Mouse (Mus musculus) small intestine, adult 2 months (tissue): ENCODE data around the gene Pigr. TPM values are rescaled to one million over a fixed set of nuclear protein-coding genes. Genes with fewer than 3 reads are reported as not detected.

Experiments used
- H3K27ac ChIP-seq: fragments of 200-500 bp; 2 replicates; pipeline ENCODE4 v1.5.1; 2012; ENCODE audit warnings: low read depth, low read length, control low read depth, inconsistent platforms; ENCODE audit not compliant: insufficient read depth
- H3K27me3 ChIP-seq: fragments of 200-500 bp; 2 replicates; pipeline ENCODE4 v1.6.1; 2012; ENCODE audit warnings: mild to moderate bottlenecking, moderate library complexity, low read length, inconsistent platforms; ENCODE audit not compliant: control insufficient read depth, insufficient read depth
- H3K36me3 ChIP-seq: fragments of 200-500 bp; 2 replicates; pipeline ENCODE4 v1.6.1; 2012; ENCODE audit warnings: mild to moderate bottlenecking, low read length, control low read depth, inconsistent platforms; ENCODE audit not compliant: control insufficient read depth, insufficient read depth
- H3K4me1 ChIP-seq: fragments of 200-500 bp; 2 replicates; pipeline ENCODE4 v1.6.1; 2012; ENCODE audit warnings: low read length, inconsistent platforms, mixed read lengths; ENCODE audit not compliant: control insufficient read depth, insufficient read depth, insufficient read length
- H3K4me3 ChIP-seq: fragments of 200-500 bp; 2 replicates; pipeline ENCODE4 v1.5.1; 2012; ENCODE audit warnings: low read depth, mild to moderate bottlenecking, control low read depth, inconsistent platforms, low read length, moderate library complexity
- CTCF ChIP-seq: fragments of 200-500 bp; IDR thresholded peaks from 2 replicates; pipeline ENCODE4 v1.5.1; 2012; ENCODE audit warnings: low read depth, mild to moderate bottlenecking, control low read depth, inconsistent platforms, low read length, moderate library complexity, mixed read lengths; ENCODE audit not compliant: insufficient replicate concordance, insufficient read length; ENCODE audit errors: extremely low read depth
- POLR2A ChIP-seq: fragments of 200-500 bp; IDR thresholded peaks from 2 replicates; pipeline ENCODE4 v1.6.1; 2012; ENCODE audit warnings: low read depth, mild to moderate bottlenecking, control low read depth, inconsistent platforms, low read length, moderate library complexity
- WGBS: fragments of 180-500 bp; shearing (Covaris S2); methylation state at CpG from one replicate; pipeline ENCODE4 v1.1.7; 2018; 5-methylcytosine and 5-hydroxymethylcytosine counted together
- polyA plus RNA-seq: library from polyadenylated mRNA; depleted of rRNA; stranded (reverse); fragments of >200 nt; gene quantifications from 2 replicates; pipeline ENCODE4 v1.2.3, GENCODE M21; 2012

The Pigr gene
- polyA plus RNA-seq, 1 experiment, result 747 TPM

DNA sequence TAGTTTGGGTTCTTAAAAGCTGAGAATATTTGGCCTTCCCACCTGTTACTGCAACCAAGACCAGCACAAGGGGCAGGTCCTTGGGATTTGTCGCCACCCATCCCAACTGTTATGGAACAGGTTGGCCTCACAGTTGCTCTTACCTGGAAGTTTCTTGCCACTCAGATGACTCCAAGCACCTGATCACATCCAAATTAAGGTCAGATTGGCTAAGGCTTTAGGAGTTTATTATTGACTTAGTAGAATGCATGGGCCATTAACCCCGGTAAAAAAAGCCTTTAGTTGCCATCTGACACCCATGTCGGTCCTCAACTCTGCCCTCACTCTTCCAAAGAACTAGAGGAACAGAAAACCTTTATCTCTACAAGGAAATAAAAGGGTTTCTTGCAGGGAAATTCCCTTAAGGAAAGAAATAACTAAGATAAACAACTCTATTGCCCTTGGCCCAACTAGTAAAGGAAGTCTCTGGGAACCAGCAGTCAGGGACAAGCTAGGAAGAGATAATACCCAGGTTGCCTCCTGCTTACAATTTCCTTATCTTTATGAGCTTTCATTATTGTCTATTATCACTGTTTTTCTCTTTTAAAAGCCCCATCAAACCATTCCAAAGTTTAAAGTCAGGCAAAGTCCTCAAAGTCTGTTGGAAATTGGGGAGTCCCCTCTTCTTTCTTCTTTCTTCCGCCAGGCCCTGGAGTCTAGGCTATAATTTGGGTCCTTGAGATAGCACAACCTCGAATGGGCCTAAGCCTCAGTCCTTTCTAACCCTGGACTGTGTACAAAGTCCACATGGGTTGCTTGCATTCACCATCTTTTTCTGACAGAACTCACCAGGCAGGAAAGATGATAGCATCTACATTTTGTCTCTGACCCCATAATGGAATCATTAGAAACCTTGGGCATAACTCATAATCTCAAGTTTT, 6.0 kb downstream of the Pigr start:
- H3K27ac ChIP-seq, result peak overlapping the region; percentile 93
- H3K27me3 ChIP-seq, result no peaks in the 10 kb centered on the region
- H3K36me3 ChIP-seq, result peaks cover 54% of the 10 kb centered on the region
- no peak overlapping the region for H3K4me3 ChIP-seq
- WGBS, result 18% methylated on average over 5 of the region's 5 CpGs
- TF ChIP-seq POLR2A (no peak), CTCF (no peak)
- peaks cover 15% of the 10 kb centered on the region; the same call in 1 of the 2 replicates for H3K4me1 ChIP-seq

DNA sequence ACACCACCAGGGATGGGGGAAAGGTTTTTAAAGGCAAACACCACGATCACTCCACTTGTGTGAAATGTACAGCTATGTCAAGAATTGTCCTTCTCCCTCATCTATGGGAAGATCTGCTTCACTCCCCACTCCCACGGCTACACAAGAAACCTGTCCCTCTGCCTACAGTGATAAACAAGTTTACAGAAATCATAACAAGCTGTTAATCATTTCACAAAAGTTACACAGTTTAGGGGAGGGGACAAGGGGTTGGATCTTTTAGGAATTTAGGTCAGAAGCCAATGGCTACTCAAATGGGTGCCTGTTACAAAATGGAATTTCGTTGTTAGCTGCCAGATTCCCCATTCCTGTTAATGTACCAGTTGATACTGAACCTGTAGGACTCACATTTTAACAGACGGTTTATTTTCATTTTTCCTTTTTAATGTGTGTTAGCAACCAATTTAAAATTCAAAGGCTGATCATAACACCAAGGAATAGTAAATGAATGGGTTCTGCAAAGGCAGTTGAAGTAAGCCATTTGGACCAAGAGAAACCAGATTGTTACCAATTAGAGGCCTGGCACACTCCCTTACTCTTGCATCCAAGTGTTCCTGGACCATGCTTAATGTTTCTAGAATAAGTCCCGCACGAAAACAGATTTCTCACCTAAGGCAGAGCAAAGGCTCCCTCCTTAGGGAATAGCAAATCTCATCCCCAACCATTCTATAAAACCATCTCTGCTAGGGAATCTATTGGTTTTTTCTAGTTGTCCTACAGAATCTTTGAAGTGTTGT, 8.9 kb downstream of the Pigr start:
- no peak for TF ChIP-seq POLR2A
- no peak for TF ChIP-seq CTCF
- Histone ChIP-seq H3K4me1 (peaks cover 26% of the 10 kb centered on the region), H3K4me3 (no peak overlapping the region), H3K27ac (peak overlapping the region; percentile 45; the same call in 1 of the 2 replicates), H3K27me3 (no peaks in the 10 kb centered on the region), H3K36me3 (peaks cover 68% of the 10 kb centered on the region)
- 53% methylated on average over 6 of the region's 6 CpGs for WGBS

DNA sequence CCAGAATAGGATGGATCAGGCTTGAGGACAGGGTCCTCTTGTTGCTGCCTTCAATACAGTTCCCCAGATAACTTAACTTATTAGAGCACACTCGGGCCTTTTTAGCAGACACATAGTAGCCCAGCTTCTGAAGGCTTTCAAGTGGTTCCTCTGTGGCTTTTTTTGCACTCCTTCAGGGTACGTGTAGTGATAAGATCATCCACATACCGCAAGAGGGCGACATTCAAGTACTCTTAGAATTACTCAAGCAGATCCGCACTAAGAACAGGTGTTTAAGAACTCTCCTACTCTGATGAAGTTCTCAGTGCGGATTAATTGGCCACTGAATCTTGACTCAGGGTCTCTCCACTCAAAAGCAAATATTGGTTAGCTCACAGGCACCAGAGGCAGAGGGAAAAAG, 11.8 kb downstream of the Pigr start:
- no peak overlapping the region for H3K4me3 ChIP-seq
- no peaks in the 10 kb centered on the region for H3K27me3 ChIP-seq
- H3K27ac ChIP-seq, result peak overlapping the region; percentile 18; the same call in 1 of the 2 replicates
- no peak for TF ChIP-seq CTCF
- TF ChIP-seq POLR2A, result no peak
- 19% methylated on average over 6 of the region's 6 CpGs for WGBS
- peaks cover 35% of the 10 kb centered on the region for H3K4me1 ChIP-seq
- peaks cover 85% of the 10 kb centered on the region for H3K36me3 ChIP-seq

- Histone ChIP-seq H3K27ac (peak overlapping the region; percentile 49), H3K27me3 (no peaks in the 10 kb centered on the region), H3K4me3 (no peak overlapping the region), H3K4me1 (peaks cover 26% of the 10 kb centered on the region), H3K36me3 (peaks cover 88% of the 10 kb centered on the region)
- 18% methylated on average over 8 of the region's 8 CpGs for WGBS
- TF ChIP-seq CTCF, result no peak
- TF ChIP-seq POLR2A, result no peak
Measured at GRCm38 (mm10) chr1:130840599-130841379, 14.3 kb downstream of the Pigr start.

GRCm38 (mm10) chr1:130841621-130842020, 15.1 kb downstream of the Pigr start:
- H3K27me3 ChIP-seq, result no peaks in the 10 kb centered on the region
- TF ChIP-seq CTCF, result no peak
- TF ChIP-seq POLR2A, result no peak
- H3K4me3 ChIP-seq, result no peak overlapping the region
- H3K4me1 ChIP-seq, result peaks cover 24% of the 10 kb centered on the region
- 0 out of 2 replicates have a peak overlapping the region, but pooled peaks have one; percentile 31 for H3K27ac ChIP-seq
- peaks cover 88% of the 10 kb centered on the region for H3K36me3 ChIP-seq
- 46% methylated on average over 7 of the region's 7 CpGs for WGBS

GRCm38 (mm10) chr1:130844516-130844915, 18.0 kb downstream of the Pigr start:
- Histone ChIP-seq H3K4me1 (peaks cover 8% of the 10 kb centered on the region; the same call in 1 of the 2 replicates), H3K27me3 (no peaks in the 10 kb centered on the region), H3K4me3 (no peak overlapping the region), H3K27ac (no peak overlapping the region), H3K36me3 (peaks cover 93% of the 10 kb centered on the region)
- WGBS, result 43% methylated on average over 7 of the region's 7 CpGs
- TF ChIP-seq CTCF, result no peak
- no peak for TF ChIP-seq POLR2A
